Mouse (Mus musculus) heart, adult 11 months (tissue): ENCODE measurements around the gene Rab6b.
A peak's percentile ranks its signal among the peaks of the same experiment; 100 is the strongest.

Experiments used
- DNase-seq: peaks from one replicate; pipeline ENCODE4 v3.0.0; 2022

Gene Rab6b

GRCm38 (mm10) chr9:103108943-103109670 lies 2.5 kb upstream of the Rab6b start:
- DNase-seq = peak; percentile 56

- peak; percentile 31 for DNase-seq
These were observed 1.7 kb upstream of the Rab6b start for GRCm38 (mm10) chr9:103109911-103110310.

GRCm38 (mm10) chr9:103110727-103111501 lies 673 bp upstream of the Rab6b start:
- DNase-seq = peak; percentile 58

- DNase-seq = peak; percentile 90
These were observed 1.1 kb downstream of the Rab6b start for GRCm38 (mm10) chr9:103112471-103113271.

- peak; percentile 87 for DNase-seq
These were observed 1.8 kb downstream of the Rab6b start for GRCm38 (mm10) chr9:103113351-103113750.

GRCm38 (mm10) chr9:103114326-103114725 lies 2.7 kb downstream of the Rab6b start:
- peak; percentile 83 for DNase-seq

- peak; percentile 74 for DNase-seq
These were observed 3.3 kb downstream of the Rab6b start for GRCm38 (mm10) chr9:103114901-103115300.

GRCm38 (mm10) chr9:103116941-103117340 lies 5.4 kb downstream of the Rab6b start:
- DNase-seq = peak; percentile 80

GRCm38 (mm10) chr9:103117495-103117894 lies 5.9 kb downstream of the Rab6b start:
- peak; percentile 27 for DNase-seq

GRCm38 (mm10) chr9:103117951-103118350 lies 6.4 kb downstream of the Rab6b start:
- DNase-seq = peak; percentile 73

- peak; percentile 68 for DNase-seq
These were observed 7.2 kb downstream of the Rab6b start for GRCm38 (mm10) chr9:103118651-103119275.

GRCm38 (mm10) chr9:103119781-103120180 lies 8.2 kb downstream of the Rab6b start:
- DNase-seq = peak; percentile 74

GRCm38 (mm10) chr9:103120231-103120630 lies 8.6 kb downstream of the Rab6b start:
- DNase-seq = peak; percentile 72

GRCm38 (mm10) chr9:103121546-103121945 lies 10.0 kb downstream of the Rab6b start:
- DNase-seq = peak; percentile 71

GRCm38 (mm10) chr9:103124746-103125145 lies 13.2 kb downstream of the Rab6b start:
- DNase-seq = no peak

GRCm38 (mm10) chr9:103133493-103134124 lies 22.0 kb downstream of the Rab6b start:
- DNase-seq = no peak

GRCm38 (mm10) chr9:103134450-103135030 lies 23.0 kb downstream of the Rab6b start:
- no peak for DNase-seq

GRCm38 (mm10) chr9:103139481-103139880 lies 27.9 kb downstream of the Rab6b start:
- DNase-seq = no peak

GRCm38 (mm10) chr9:103140384-103140783 lies 28.8 kb downstream of the Rab6b start:
- no peak for DNase-seq

GRCm38 (mm10) chr9:103141266-103141665 lies 29.7 kb downstream of the Rab6b start:
- DNase-seq = no peak

GRCm38 (mm10) chr9:103143881-103144280 lies 32.3 kb downstream of the Rab6b start:
- no peak for DNase-seq

GRCm38 (mm10) chr9:103145351-103145750 lies 33.8 kb downstream of the Rab6b start:
- no peak for DNase-seq
